Mouse (Mus musculus) cerebellum, postnatal 14 days (tissue): Measurements from ENCODE around the gene Tnpo1.

ENCODE experiments used
- DNase-seq, 2 experiments: peaks; one replicate each; pipeline ENCODE4 v3.0.0; 2021; ENCODE audit warnings: mixed read lengths in 2 of 2

The Tnpo1 gene

DNA sequence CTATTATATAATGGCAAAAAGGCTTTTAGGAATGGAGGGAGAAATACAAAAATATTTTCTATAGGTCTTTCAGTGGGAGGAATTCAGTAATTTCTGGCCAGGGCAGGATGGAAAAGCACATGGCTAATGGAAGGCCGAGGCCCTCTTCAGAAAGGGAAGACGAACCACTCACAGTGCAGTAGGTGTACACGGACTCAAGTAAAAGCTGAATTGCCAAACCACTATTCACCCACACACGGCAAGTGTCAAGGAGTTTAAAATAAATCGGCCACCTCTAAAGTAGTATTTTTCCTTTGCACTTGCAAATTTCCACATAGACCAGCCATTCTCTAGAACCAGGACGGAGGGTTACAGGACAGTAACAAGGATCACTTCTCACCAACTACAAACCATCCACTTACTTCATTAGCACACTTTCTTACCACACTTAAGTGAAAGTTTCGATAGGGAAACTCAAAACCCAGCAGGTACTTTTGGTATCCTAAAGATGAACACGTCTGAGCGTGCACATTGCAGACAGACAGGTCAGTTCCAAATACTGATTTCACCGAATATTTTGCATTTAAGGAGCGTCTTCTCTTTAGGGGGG, 1.2 kb downstream of the Tnpo1 start:
- DNase-seq = no peak

DNA sequence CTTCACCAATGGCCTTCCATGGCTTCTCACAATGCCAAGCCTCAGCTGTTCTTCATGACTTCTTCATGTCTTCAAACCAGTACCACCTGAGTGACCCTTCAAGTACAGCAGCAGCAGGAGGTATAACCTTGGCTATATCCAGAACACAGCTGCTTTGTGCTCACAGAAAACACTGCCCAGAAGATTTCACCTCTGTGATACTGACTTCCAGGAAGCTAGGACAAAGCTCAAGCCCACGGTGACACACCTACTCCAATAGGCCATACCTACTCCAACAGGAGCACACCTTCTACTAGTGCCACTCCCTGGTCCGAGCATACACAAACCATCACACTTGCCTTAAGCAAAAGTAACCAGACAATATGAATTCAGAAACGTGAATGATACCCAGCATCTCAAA, 3.4 kb downstream of the Tnpo1 start:
- no peak for DNase-seq

DNA sequence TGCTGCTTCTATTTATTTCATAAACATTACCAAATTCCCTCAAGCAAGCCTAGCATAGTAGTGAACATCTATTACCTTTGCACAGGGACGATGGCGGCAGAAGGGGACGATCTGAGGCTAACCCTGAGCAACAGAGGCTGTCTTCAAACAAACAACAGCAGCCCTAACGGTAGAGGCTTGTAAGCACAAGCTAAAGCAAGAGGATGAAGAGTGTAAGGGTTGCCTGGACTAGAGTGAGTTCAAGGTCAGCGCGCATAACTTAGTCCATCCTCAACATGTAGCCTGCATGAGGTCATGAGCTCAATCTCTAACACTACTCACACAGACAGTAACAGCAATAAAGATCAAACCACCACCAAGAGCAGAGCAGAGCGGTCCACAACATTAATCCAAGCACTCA, 4.9 kb downstream of the Tnpo1 start:
- DNase-seq = no peak

DNA sequence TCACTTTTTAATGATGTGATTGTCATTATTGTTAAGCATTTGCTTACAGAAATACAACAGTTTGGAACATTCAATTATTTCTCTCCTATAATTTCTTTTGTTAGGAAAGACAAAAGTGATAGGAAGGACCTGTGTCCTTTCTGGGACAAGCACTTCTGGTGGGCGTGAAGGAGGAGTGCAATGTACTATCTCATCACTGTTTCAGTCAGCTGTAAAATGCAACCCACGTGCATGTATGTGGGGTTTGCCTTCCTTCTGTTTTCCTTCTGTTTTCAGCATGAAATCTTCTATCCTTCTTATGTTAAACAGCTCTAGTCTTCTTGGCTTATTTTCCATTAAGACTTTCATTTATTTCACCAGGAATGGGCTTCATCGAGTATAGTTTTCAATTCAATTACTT, 5.9 kb downstream of the Tnpo1 start:
- DNase-seq = no peak

DNA sequence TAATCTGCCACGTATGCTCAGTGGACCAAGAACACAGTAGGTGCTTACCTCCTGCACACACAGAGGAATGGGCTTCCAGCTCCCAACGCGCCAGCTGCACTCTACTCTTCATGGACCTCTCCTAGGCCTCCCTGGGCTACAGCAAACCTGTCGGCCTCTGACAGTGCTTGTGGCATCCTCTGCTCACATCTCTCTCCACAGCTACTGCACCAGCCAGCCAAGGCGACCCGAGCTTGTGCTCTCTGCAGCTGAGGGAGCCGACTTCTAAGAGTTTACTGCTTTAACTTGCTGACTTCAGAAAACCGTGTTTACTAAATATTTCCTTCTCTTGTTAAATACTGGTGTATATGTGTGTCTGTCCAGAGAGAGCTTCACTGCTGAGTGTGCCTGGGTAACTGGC, 6.5 kb downstream of the Tnpo1 start:
- DNase-seq = no peak

DNA sequence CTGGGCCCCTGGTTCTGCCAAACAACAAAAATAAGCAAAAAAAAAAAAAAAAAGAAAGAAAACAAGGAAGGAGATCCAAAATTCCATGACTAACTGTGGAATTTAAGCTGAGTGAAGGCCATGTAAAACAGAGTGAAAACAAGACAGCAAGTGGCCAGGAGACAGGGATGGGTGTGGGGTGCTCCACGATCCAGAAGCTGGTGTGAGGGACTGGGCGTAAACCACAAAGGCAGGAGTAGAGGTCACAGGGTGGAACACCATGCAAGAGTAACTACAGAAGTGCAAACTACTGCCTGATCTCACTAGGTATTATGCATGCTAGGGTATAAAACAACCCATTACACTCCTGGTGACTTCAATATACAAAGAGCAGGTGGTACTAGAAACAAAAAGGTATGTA, 8.3 kb downstream of the Tnpo1 start:
- no peak for DNase-seq

DNA sequence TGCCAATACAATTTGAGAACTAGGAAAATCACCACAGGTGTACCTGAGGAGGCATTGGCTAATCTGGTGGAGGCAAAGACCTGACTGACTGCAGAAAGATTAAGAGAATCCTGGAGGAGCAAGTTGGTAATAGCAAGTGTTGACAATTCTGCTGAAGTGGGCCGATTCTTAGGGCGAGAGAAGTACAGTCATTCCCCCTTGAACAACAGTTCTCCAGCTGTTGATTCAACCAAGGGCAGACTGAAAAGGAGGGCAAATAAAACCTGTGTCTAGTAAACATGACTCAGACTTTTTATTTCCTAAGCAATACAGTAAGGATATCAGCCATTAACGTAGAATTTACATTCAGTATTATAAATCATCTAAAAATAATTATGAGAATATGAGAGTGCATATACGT, 10.6 kb downstream of the Tnpo1 start:
- no peak for DNase-seq

DNA sequence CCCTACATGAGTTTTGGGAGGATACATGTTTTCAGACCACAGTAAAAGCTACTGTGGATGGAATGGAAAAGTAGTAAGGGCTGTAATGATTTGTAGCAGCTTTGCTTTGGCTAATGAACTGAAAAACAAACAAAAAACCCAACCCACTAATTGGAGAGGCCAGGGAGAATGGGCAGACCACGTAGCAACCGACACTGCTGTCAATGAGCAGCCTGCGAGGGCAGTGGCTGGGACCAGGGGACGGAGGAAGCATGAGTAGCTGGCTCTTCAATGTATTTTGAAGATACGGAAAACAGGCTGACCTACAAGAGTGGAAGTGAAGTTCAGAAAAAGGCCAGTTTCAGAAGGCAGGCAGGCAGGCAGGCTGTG, 11.4 kb downstream of the Tnpo1 start:
- DNase-seq = no peak

DNA sequence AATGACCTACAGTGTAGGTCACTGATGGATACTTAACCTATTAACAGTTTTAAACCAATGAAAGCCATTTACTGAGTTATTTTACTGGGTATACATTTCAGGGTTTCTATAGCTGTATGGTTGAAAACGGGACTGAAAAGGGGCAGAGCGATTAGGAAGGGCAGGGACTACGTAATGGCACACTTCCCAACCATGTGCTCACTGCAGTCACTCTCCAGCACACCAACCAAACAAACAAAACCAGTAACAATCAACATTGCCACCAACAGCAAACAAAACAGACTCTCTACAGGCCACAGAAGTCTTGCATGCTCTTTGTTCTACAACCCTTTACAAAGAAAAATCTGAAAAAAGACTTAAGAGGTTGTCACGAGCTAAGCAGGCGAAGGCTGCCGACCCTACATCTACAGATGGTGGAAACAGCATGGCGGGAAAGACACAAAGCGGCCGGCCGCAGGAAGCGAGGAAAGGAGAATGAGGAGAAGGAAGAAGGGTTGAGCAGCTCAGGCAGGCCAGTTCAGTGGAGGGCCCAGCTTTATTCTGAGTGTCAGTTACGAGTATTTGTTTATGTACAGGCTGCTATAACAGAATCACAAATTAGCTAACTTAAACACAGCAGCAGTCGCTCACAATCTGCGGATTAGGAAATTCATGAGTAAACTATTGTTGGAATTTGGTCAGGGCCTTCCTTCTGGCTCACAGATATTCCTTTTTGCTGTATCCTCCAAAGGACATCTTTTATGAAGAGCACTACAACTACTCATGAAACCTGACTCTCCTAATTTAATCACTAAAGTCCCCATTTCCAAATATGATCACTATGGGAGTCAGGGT, 12.0 kb downstream of the Tnpo1 start:
- DNase-seq = peak; percentile 35 to 41

DNA sequence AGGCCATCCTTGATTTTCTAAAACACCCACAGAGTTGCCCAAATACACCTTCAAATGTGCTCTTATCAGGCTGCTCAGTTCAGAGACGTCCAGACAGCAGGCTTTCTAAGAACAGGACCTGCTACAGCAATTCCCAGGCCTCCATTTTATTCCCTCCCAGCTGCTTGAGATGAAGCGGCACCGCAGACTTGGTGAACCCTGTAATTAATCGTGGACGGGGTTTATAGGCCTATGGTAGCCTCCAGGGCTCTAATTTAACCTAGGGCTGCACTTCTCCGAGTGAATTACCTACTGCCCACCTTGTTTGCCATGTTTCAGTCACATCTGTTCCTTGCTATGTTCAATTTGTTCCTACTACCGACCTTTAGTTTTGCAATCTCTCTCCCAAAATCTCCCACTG, 13.0 kb downstream of the Tnpo1 start:
- no peak for DNase-seq

DNA sequence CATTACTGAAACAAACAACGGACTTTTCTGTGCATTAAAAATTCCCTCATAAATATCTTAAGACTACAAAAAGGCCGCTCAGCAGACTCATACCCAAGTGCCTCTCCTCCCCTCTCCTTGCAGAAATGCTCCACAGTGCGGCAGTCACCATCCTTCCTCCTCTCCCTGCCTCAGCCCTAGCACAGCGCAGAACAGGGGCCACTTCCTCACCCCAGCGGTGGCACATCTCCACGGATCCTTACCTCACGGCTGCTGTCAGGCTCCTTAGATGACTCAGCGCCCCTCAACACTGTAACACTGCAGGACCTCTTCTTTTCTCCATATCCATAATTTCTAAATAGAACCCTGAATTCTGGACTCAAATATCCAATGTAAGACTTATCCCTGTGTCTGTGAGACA, 13.6 kb downstream of the Tnpo1 start:
- no peak for DNase-seq

DNA sequence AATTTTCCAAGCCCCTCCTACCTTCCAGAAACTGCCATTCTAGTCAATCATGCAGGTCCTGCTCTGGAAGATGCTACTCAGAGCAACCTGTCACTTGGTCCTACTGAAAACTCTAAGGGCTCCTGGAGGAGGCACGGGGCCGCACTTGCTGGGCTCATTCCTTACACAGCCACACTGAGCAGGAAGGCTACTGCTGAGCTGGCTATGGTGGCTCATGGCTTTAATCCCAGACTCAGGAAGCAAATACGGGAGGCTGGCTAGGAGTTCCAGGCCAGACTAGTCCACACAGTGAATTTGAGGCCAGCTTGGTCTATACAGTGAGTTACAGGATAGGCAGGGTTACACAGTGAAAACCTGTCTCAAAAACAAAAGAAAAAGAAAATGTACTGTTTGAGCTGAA, 15.4 kb downstream of the Tnpo1 start:
- DNase-seq = peak in 1 of 2 experiments; percentile 55

DNA sequence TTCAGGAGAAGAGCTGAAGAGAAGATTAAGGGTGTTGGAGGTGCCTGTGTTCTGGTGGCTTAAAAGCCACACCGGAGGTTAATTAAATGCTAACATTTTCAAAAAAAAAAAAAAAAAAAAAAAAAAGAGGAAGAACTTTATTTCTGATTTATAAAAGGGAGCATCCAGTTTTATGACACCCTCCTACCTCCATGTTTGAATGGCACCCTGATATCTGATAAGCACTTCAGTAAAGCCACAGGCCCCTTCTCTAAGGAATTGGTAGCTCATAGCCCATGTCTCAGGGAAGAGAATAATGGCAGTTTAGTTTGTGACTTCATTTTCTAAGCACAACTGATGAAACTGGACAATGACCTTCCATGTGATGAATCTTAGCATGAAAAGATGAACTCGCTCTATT, 21.6 kb downstream of the Tnpo1 start:
- no peak for DNase-seq

DNA sequence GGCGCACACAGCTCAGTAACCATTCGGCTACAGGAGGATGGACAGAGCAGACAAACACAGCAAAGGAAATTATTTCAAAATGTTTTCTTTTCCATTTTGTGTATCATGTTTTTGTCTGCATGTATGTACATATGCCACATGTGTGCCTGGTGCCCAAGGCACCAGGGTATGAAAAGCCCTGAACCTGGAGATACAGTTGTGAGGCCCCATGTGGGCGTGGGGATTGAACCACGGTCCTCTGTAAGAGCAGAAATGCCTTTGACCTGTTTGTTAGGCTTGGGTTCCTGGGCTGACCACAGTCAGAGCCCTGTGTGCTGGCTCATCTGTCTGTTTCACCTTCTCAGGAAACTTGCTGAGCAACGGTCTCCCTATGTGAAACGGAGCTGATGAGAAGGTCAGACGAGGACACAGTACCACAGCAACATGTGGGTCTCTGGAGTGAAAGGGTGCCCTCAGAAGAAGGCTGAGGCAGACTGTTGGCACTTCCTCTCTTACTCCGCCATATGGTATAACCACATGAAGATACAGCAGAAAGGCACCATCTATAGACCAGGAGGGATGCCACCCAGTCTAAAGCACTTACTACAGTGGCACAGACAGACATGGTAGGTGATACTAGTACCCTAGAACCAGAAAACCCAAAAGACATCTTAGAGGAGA, 23.7 kb downstream of the Tnpo1 start:
- no peak for DNase-seq

DNA sequence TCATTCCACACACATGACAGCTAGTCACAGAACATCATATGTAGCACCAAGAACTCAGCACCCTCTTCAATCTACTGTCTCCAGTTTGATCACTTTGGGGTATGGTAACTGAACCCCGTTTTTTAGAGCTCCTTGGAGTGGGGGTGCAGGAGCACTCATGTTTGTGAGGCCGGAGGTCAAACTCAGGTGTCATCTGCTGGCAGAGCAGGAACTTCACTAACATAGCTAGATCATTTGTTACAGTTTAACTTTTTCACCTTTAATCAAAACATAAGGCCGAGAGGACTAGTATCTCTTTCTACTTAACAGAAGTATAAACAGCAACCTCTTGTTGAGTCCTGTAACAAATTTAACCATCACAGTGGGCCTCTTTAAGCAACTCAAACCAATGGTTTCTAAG, 26.6 kb downstream of the Tnpo1 start:
- no peak for DNase-seq

DNA sequence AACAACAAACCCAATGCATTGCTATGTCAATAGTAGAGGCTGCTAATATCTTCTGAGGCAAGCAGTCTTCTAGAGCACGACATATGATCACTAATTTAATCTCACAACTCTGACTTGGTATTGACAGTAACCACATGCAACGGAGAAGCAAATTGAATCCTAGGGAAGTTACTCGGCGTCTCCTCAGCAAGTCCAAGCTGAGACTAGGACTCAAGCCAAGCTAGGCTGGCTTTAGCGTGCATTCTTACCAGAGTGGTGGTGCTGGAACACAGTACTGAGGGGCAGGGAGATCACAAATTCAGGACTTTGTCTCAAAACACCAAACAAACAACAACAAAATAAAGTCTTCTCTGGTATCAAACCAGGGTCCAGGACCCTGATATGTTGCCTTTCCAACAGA, 28.6 kb downstream of the Tnpo1 start:
- DNase-seq = no peak

DNA sequence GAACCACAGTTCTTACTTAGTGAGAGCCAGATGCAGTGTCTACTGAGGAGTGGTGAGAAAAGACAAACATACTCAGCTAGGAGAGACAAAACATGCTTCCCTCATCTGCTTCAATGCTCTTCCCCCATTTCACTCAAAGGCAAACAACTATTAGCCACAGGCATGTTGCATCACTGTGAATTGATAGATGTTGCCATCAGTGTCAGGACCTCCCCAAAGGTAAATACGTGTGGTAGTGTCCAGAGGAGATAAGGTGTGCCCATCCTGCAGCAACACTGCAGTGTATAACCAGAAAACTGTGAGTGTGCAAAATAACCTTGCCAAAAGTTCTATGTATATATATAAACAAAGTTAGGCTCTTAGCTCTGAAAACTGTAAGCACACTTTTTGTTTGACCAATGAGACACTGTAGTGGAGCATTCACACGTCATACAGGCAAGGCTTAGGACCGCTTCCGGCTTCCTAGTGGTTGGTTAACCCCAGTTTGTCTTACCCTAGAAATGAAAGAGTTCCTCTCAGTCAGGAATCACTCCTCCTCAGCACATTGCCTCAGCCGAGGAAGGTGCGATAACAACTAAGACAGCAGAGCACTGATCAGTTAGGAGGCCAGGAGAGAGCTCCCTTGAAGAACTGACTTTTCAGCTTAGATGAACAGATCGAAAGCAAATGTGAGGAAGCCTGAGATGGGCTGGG, 29.6 kb downstream of the Tnpo1 start:
- DNase-seq = no peak

DNA sequence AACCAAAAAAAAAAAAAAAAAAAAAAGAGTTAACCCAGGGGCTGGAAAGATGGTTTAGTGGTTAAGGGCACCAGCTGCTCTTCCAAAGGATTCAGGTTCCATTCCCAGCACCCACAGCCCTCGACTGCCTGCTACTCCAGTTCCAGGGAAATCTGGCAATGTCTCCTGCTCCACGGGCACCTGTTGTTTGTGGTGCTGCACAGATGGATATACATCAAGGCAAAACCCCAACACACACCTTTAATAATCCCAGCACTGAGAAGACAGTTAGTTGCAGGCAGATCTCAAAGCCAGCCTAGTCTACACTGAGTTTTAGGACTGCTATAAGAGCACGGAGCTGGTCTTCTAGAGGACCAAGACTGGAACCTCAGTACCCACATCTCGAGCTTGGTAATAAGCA, 30.2 kb downstream of the Tnpo1 start:
- no peak for DNase-seq

DNA sequence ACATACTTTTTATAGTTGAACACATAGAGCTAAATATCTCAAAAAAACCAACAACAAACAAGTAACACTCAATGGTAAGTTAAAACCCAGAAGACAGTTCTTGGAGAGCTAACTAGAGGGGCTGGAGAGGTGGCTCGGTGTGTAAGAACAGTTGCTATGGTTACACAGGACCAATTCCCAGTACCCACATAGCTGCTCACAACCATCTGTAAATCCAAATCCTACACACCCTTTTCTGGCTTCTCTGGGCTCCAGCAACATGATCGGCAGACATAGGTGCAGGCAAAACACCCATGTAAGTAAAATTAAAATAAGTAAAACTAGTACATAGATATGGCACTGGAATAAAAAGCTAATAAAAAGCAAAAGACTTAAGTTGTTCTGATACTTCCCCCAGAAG, 31.3 kb downstream of the Tnpo1 start:
- no peak for DNase-seq

DNA sequence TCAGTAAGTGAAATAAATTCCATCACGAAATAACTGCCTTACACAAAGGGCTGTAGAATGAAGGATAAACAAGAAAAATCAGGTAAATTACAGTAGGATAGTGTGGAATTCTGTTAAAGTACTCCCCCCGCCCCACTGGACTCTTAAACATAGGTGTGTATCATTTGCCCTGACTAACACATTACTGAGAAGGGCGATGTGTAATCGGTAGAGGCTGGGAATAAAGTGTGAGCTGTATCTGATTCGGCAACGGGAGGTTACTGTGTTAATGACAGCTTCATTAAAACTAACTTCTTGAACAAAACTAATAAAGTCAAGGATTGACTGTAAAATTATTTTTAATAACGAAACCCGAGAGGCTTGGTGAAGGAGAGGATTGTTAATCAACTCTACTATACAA, 34.7 kb downstream of the Tnpo1 start:
- no peak for DNase-seq

DNA sequence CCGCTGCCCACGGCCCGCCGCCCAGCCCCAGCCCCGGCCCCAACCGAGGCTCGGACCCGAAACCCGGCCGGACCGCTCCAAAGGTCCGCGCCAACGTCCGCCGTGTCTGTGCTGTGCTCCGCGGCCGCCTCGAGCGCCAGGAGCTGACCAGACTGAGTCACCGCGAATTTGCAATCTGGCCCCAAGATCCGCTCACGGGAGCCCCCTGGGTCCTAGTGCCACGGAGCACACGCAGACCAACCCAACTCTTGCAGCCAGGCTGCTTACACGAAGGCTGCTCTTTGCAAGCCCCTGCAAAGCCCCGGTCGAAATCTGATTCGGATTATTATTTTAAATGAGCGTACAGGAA, 35.3 kb downstream of the Tnpo1 start:
- peak; percentile 90 to 92 for DNase-seq

DNA sequence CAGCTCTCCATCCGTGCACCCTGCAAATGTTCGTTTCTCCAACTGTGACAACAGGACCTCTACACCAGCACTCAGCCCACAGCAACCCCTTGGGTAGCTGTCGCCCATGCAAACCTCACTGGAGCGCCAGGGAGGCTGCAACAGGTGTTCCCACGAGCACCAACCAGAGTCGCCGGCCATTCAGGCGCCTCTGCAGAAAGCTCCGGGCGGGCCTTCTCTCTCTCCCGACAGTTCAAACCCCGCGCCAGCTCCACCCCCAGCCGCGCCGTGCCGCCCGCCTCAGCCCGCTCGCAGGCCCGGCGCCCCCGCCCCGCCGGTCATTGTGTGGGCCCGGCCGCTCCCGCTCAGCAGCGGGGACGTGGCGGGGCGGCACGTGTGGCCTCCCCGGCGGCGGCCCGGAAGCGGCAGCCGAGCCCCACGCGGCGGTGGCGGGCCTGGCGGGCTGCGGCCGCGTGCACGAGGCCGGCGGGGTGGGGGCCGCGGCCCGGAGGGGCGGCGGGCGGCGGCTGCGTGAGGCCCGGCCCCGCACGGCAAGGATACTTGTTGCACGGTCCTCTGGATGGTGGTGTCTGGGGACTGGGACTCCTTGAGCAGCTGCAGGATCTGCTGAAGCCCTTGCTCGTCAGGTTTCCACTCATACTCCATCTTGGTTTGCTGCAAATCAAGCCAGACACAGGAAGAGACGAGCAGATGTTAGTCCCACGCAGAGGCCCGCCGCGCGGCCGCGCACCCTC, 35.9 kb downstream of the Tnpo1 start:
- DNase-seq = peak; percentile 60 to 66

DNA sequence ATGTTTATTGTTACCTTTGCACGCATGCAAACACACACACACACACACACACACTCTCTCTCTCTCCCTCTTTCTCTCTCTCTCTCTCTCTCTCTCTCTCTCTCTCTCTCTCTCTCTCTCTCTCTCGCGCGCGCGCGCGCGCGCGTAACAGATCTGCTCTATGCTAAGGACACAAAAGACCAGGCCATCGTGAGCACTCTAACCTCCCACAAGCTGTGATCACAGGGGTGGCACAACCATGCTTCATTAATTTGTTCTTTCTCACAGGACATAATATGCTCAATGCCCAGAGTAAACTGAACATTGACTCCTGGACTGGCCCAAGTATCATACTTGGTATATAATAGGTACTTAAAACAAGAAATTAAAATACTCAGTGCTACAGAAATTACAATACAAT, 37.0 kb downstream of the Tnpo1 start:
- DNase-seq = no peak
